Mouse (Mus musculus) midbrain, embryonic 13.5 days (tissue): ENCODE results near the gene Saa1. TPM values are rescaled to one million over a fixed set of nuclear protein-coding genes. Genes with fewer than 3 reads are reported as not detected.
"Not testable (repeated sequence)": the region's sequence is repeated elsewhere in the genome, so short reads cannot be mapped to it uniquely, and the experiment has no call there.

Experiments
- ATAC-seq: fragments of 200-750 bp; cut with Nextera tagmentation; 2 replicates; pipeline ENCODE4 v1.8.0; 2017; ENCODE audit warnings: mild to moderate bottlenecking, moderate TSS enrichment, moderate library complexity
- H3K27ac ChIP-seq: fragments of 300-500 bp; sonication (generic); 2 replicates; pipeline ENCODE4 v1.5.1; 2015; ENCODE audit warnings: inconsistent platforms, mild to moderate bottlenecking, moderate library complexity
- H3K27me3 ChIP-seq: fragments of 300-500 bp; sonication (generic); 2 replicates; pipeline ENCODE4 v1.6.1; 2015; ENCODE audit warnings: mild to moderate bottlenecking, inconsistent platforms
- H3K36me3 ChIP-seq: fragments of 300-500 bp; sonication (generic); 2 replicates; pipeline ENCODE4 v1.6.1; 2015; ENCODE audit warnings: mild to moderate bottlenecking, inconsistent platforms
- H3K4me1 ChIP-seq: fragments of 300-500 bp; sonication (generic); replicated peaks from 2 replicates; pipeline ENCODE4 v1.6.1; 2015; ENCODE audit warnings: inconsistent platforms
- H3K4me2 ChIP-seq: fragments of 300-500 bp; sonication (generic); replicated peaks from 2 replicates; pipeline ENCODE4 v1.6.1; 2015; ENCODE audit warnings: moderate library complexity, mild to moderate bottlenecking, inconsistent platforms
- H3K4me3 ChIP-seq: fragments of 300-500 bp; sonication (generic); replicated peaks from 2 replicates; pipeline ENCODE4 v1.5.1; 2015; ENCODE audit warnings: mild to moderate bottlenecking, inconsistent platforms
- H3K9ac ChIP-seq: fragments of 300-500 bp; sonication (generic); replicated peaks from 2 replicates; pipeline ENCODE4 v1.6.1; 2015; ENCODE audit warnings: mild to moderate bottlenecking, inconsistent platforms
- H3K9me3 ChIP-seq: fragments of 300-500 bp; sonication (generic); 2 replicates; pipeline ENCODE4 v1.6.1; 2016; ENCODE audit warnings: mild to moderate bottlenecking, inconsistent platforms
- WGBS: fragments of 180-500 bp; shearing (Covaris S2); methylation state at CpG from one replicate; pipeline ENCODE4 v1.1.7; 2015; 5-methylcytosine and 5-hydroxymethylcytosine counted together
- polyA plus RNA-seq: library from polyadenylated mRNA; unstranded; fragments of >200 nt; fragmentation: Nextera tagmentation; extraction: Ambion mirVana; gene quantifications from 2 replicates; pipeline ENCODE4 v1.2.1, GENCODE M21; 2015

The Saa1 gene
- polyA plus RNA-seq, 1 experiment from 2014 or later = not detected

- ATAC-seq, H3K9me3 ChIP-seq: not testable (repeated sequence)
- 80% methylated on average over 5 of the region's 5 CpGs for WGBS
Measured at GRCm38 (mm10) chr7:46740041-46740440, 2.7 kb downstream of the Saa1 start.

GRCm38 (mm10) chr7:46738561-46739460, 4.0 kb downstream of the Saa1 start:
- H3K4me2 ChIP-seq = no peak overlapping the region
- no peak overlapping the region for H3K27ac ChIP-seq
- no peaks in the 10 kb centered on the region for H3K27me3 ChIP-seq
- H3K9me3 ChIP-seq = no peaks in the 10 kb centered on the region
- no peak overlapping the region for H3K9ac ChIP-seq
- 89% methylated on average over 12 of the region's 12 CpGs for WGBS
- no peak for ATAC-seq
- no peaks in the 10 kb centered on the region for H3K4me1 ChIP-seq
- H3K4me3 ChIP-seq = no peak overlapping the region
- H3K36me3 ChIP-seq = no peaks in the 10 kb centered on the region

More at GRCm38 (mm10) chr7:46740041-46740440, 2.7 kb downstream of the Saa1 start:
- H3K36me3 ChIP-seq, H3K9ac ChIP-seq, H3K4me2 ChIP-seq, H3K4me3 ChIP-seq, H3K27ac ChIP-seq, H3K27me3 ChIP-seq, H3K4me1 ChIP-seq: not testable (repeated sequence)

- Histone ChIP-seq H3K9ac (no peak overlapping the region), H3K4me3 (no peak overlapping the region), H3K27ac (no peak overlapping the region), H3K4me2 (no peak overlapping the region), H3K36me3 (no peaks in the 10 kb centered on the region), H3K4me1 (no peaks in the 10 kb centered on the region), H3K27me3 (no peaks in the 10 kb centered on the region), H3K9me3 (no peaks in the 10 kb centered on the region)
- WGBS = 88% methylated on average over 2 of the region's 2 CpGs
- ATAC-seq = no peak
Measured at GRCm38 (mm10) chr7:46734983-46735382, 7.8 kb downstream of the Saa1 start.

DNA sequence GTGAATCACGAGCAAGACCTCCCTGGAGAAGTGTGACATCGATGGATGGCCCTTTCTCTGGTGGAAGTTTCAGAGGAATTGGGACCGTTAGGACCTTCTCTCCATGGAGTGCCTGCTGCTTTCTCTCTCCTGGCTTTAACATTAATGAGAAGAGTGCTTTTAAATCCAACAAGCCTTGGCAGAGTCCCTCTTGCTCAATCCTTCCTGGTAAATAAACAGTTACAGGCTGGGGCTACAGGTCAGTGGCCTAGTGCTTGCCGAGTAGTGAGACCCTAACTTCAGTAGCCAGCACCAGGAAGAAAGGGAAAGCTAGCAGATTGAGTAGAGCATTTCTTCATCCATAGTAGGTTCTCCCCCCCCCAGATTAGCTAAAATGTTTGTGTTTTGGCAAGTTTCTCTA, 10.3 kb downstream of the Saa1 start, which contains the start of gene Saa4:
Gene Saa4 (minus strand): TSS at position 146 of the 400 bp plus-strand sequence.
- Histone ChIP-seq H3K4me2 (no peak within 1 kb of the TSS), H3K36me3 (no peaks in the 10 kb centered on the region), H3K27ac (no peak within 1 kb of the TSS), H3K9ac (no peak within 1 kb of the TSS), H3K4me3 (no peak within 1 kb of the TSS), H3K4me1 (no peaks in the 10 kb centered on the region), H3K9me3 (no peaks in the 10 kb centered on the region), H3K27me3 (no peaks in the 10 kb centered on the region)
- 92% methylated on average over 4 of the region's 4 CpGs for WGBS
- ATAC-seq = no peak

DNA sequence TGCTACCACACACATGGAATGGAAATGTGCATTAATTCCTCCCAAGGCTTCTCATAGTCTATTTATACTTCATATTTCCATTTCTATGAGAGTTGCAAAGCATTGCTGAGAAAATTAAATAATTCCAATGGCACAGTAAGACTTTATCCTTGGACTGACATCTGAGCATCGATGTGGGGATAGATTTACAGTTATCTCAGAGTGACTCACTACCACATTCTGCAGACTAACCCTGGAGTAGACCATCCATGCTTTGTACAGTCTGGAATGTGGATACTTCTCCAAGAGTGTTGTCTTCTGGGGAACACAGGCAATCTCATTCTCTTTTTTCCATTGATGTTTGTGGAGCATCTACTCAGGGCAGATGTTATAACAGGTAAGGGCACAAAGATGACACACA, 15.2 kb downstream of the Saa1 start:
- H3K4me1 ChIP-seq = no peaks in the 10 kb centered on the region
- no peak for ATAC-seq
- WGBS = 86% methylated on average over 1 of the region's 1 CpGs
- no peak overlapping the region for H3K4me2 ChIP-seq
- H3K9me3 ChIP-seq = no peaks in the 10 kb centered on the region
- no peak overlapping the region for H3K4me3 ChIP-seq
- H3K9ac ChIP-seq = no peak overlapping the region
- H3K27me3 ChIP-seq = no peaks in the 10 kb centered on the region
- H3K36me3 ChIP-seq = no peaks in the 10 kb centered on the region
- H3K27ac ChIP-seq = no peak overlapping the region

DNA sequence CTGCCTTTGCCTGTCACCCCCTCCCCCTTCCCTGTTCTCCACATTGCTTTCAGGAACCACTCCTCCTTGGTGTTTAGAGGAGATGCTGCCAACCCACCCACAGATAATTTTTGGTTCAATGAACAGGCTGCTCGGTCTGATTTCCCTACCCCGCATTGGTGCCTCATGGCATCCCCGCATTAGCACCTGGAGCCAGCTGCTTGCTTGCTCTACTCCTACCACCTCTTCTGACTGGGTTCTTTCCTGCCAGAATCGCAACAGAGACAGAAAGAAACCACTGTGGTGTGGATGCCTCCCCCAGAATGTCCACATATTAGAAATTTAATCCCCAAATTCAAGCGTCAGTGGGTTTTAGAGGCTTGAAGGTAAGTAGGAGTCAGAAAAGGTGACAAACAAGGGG, 18.4 kb downstream of the Saa1 start:
- 76% methylated on average over 5 of the region's 5 CpGs for WGBS
- H3K4me3 ChIP-seq = no peak overlapping the region
- 0 out of 2 replicates have a peak, but pooled peaks cover 3% of the 10 kb centered on the region for H3K27me3 ChIP-seq
- no peak overlapping the region for H3K27ac ChIP-seq
- H3K9ac ChIP-seq = no peak overlapping the region
- H3K9me3 ChIP-seq = no peaks in the 10 kb centered on the region
- H3K36me3 ChIP-seq = no peaks in the 10 kb centered on the region
- H3K4me2 ChIP-seq = no peak overlapping the region
- no peaks in the 10 kb centered on the region for H3K4me1 ChIP-seq
- ATAC-seq = no peak

GRCm38 (mm10) chr7:46723849-46724248, 18.9 kb downstream of the Saa1 start:
- H3K36me3 ChIP-seq = no peaks in the 10 kb centered on the region
- 0 out of 2 replicates have a peak, but pooled peaks cover 3% of the 10 kb centered on the region for H3K27me3 ChIP-seq
- WGBS = 83% methylated on average over 3 of the region's 3 CpGs
- H3K27ac ChIP-seq = no peak overlapping the region
- no peak overlapping the region for H3K9ac ChIP-seq
- no peaks in the 10 kb centered on the region for H3K9me3 ChIP-seq
- ATAC-seq = no peak
- no peaks in the 10 kb centered on the region for H3K4me1 ChIP-seq
- no peak overlapping the region for H3K4me2 ChIP-seq
- no peak overlapping the region for H3K4me3 ChIP-seq

DNA sequence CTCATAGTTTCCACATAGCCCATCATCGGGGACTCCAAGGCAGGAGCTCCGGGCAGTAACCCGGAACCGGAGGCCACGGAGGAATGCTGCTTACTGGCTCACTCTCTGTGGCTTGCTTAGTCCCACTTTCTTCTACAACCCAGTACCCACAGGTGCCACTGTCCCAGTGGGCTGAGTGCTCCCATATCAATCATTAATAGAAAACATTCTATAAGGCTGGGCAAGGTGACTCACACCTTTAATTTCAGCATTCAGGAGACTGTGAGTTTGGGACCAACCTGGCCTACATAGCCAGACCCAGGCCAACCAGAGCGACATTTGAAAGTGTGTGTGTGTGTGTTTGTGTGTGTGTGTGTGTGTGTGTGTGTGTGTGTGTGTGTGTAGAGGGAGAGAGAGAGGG, 19.4 kb downstream of the Saa1 start:
- no peaks in the 10 kb centered on the region for H3K4me1 ChIP-seq
- no peaks in the 10 kb centered on the region for H3K36me3 ChIP-seq
- H3K27me3 ChIP-seq = 0 out of 2 replicates have a peak, but pooled peaks cover 3% of the 10 kb centered on the region
- H3K4me2 ChIP-seq = no peak overlapping the region
- no peaks in the 10 kb centered on the region for H3K9me3 ChIP-seq
- H3K27ac ChIP-seq = no peak overlapping the region
- H3K4me3 ChIP-seq = no peak overlapping the region
- 95% methylated on average over 6 of the region's 6 CpGs for WGBS
- no peak for ATAC-seq
- no peak overlapping the region for H3K9ac ChIP-seq

DNA sequence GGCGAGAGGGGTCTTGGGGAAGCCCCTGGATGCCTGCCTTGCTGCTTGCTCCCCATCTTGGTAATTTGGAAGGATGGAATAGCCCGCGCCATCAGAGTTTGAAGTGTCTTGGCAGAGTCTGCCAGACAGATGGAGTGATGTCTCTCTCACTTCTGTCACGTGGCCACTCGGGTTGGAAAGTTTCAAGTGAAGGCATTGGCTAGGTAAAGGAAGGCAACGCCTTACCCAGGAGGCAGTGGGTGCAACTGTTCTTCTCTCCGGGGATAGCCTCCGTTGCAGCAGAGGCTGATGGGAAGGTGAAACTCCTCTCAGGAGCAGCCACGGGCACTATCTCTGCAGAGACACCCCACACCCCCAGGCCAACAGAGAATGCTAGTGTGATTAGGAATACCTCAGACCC, 22.3 kb downstream of the Saa1 start:
- H3K27me3 ChIP-seq = peaks cover 3% of the 10 kb centered on the region; the same call in 1 of the 2 replicates
- no peak overlapping the region for H3K4me3 ChIP-seq
- ATAC-seq = no peak
- no peak overlapping the region for H3K4me2 ChIP-seq
- H3K4me1 ChIP-seq = no peaks in the 10 kb centered on the region
- no peaks in the 10 kb centered on the region for H3K9me3 ChIP-seq
- WGBS = 71% methylated on average over 9 of the region's 9 CpGs
- H3K36me3 ChIP-seq = no peaks in the 10 kb centered on the region
- H3K9ac ChIP-seq = no peak overlapping the region
- H3K27ac ChIP-seq = no peak overlapping the region

DNA sequence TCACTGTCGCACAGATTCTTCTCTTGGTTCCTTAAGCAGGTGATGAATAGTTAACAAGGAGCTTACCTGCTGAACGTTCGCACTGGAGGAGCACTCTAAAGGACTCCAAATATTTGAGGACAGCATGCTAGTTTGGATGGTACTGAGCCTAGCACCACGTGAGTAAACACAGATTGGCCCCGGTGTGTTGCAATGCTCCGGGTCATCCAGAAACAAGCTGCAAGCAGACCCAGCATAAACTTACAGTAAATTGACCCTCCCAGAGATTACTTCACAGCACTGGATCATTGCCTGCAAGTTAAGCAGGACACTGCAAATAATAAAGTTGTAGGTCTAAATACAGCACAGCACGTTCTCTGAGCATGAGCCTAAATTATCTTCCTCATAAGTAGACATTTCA, 23.3 kb downstream of the Saa1 start:
- 87% methylated on average over 7 of the region's 7 CpGs for WGBS
- ATAC-seq = no peak

GRCm38 (mm10) chr7:46718591-46719270, 24.0 kb downstream of the Saa1 start:
- no peak overlapping the region for H3K4me2 ChIP-seq
- no peaks in the 10 kb centered on the region for H3K9me3 ChIP-seq
- no peak overlapping the region for H3K9ac ChIP-seq
- H3K27ac ChIP-seq = no peak overlapping the region
- 87% methylated on average over 7 of the region's 7 CpGs for WGBS
- H3K4me3 ChIP-seq = no peak overlapping the region
- H3K27me3 ChIP-seq = peaks cover 3% of the 10 kb centered on the region; the same call in 1 of the 2 replicates
- H3K4me1 ChIP-seq = no peaks in the 10 kb centered on the region
- ATAC-seq = no peak
- no peaks in the 10 kb centered on the region for H3K36me3 ChIP-seq

More for the DNA sequence above, 23.3 kb downstream of the Saa1 start:
- Histone ChIP-seq H3K9ac (no peak overlapping the region), H3K36me3 (no peaks in the 10 kb centered on the region), H3K4me3 (no peak overlapping the region), H3K4me1 (no peaks in the 10 kb centered on the region), H3K27me3 (peaks cover 3% of the 10 kb centered on the region; the same call in 1 of the 2 replicates), H3K27ac (no peak overlapping the region), H3K9me3 (no peaks in the 10 kb centered on the region), H3K4me2 (no peak overlapping the region)

- Histone ChIP-seq H3K27ac (no peak overlapping the region), H3K4me1 (no peaks in the 10 kb centered on the region), H3K4me2 (no peak overlapping the region), H3K4me3 (no peak overlapping the region), H3K27me3 (peaks cover 3% of the 10 kb centered on the region; the same call in 1 of the 2 replicates), H3K9ac (no peak overlapping the region), H3K9me3 (no peaks in the 10 kb centered on the region), H3K36me3 (no peaks in the 10 kb centered on the region)
- WGBS = 77% methylated on average over 5 of the region's 5 CpGs
- no peak for ATAC-seq
Measured at GRCm38 (mm10) chr7:46716897-46717296, 25.9 kb downstream of the Saa1 start.
